Mouse (Mus musculus) liver, embryonic 14.5 days (tissue): ENCODE data around the gene Lyrm1. TPM values are rescaled to one million over a fixed set of nuclear protein-coding genes. Genes with fewer than 3 reads are reported as not detected.

Source experiments
- ATAC-seq: fragments of 200-750 bp; cut with Nextera tagmentation; 2 replicates; pipeline ENCODE4 v1.8.0; 2017; ENCODE audit warnings: moderate number of reproducible peaks, mild to moderate bottlenecking, moderate library complexity; ENCODE audit not compliant: insufficient read depth
- DNase-seq, 3 experiments: peaks; one replicate each; pipeline ENCODE4 v3.0.0-alpha.2; 2012 to 2013; ENCODE audit warnings: low read depth in 3 of 3, low spot score in 3 of 3
- H3K27ac ChIP-seq: fragments of 300-500 bp; sonication (generic); 2 replicates; pipeline ENCODE4 v1.5.1; 2014; ENCODE audit warnings: moderate library complexity, mild to moderate bottlenecking, control low read depth, inconsistent platforms
- H3K27me3 ChIP-seq: fragments of 300-500 bp; sonication (generic); 2 replicates; pipeline ENCODE4 v1.6.1; 2014; ENCODE audit warnings: mild to moderate bottlenecking, low read length, moderate library complexity; ENCODE audit not compliant: control insufficient read depth, insufficient read depth
- H3K36me3 ChIP-seq: fragments of 300-500 bp; sonication (generic); replicated peaks from 2 replicates; pipeline ENCODE4 v1.6.1; 2014; ENCODE audit warnings: low read depth; ENCODE audit not compliant: control insufficient read depth, insufficient read depth
- H3K4me1 ChIP-seq, 2 experiments: fragments of 200-500 bp in 1 of 2; fragments of 300-500 bp in 1 of 2; sonication (generic) in 1 of 2; replicated peaks; 2 replicates each; pipeline ENCODE4 v1.6.1; 2012 to 2014; ENCODE audit warnings: antibody characterized with exemption in 1 of 2, inconsistent platforms in 1 of 2, low read length in 1 of 2; ENCODE audit not compliant: control insufficient read depth in 2 of 2, insufficient read depth in 2 of 2
- H3K4me2 ChIP-seq: fragments of 300-500 bp; sonication (generic); 2 replicates; pipeline ENCODE4 v1.6.1; 2014; ENCODE audit warnings: low read depth, mild to moderate bottlenecking, control low read depth, moderate library complexity
- H3K4me3 ChIP-seq, 2 experiments: fragments of 200-500 bp in 1 of 2; fragments of 300-500 bp in 1 of 2; sonication (generic) in 1 of 2; 2 replicates each; pipeline ENCODE4 v1.5.1; 2012 to 2014; ENCODE audit warnings: low read depth in 2 of 2, low read length in 2 of 2, mild to moderate bottlenecking in 2 of 2, control low read depth in 1 of 2, inconsistent platforms in 1 of 2, moderate library complexity in 1 of 2; ENCODE audit not compliant: insufficient read depth in 1 of 2
- H3K9ac ChIP-seq: fragments of 300-500 bp; sonication (generic); replicated peaks from 2 replicates; pipeline ENCODE4 v1.6.1; 2014; ENCODE audit warnings: mild to moderate bottlenecking, control low read depth, moderate library complexity
- H3K9me3 ChIP-seq: fragments of 300-500 bp; sonication (generic); 2 replicates; pipeline ENCODE4 v1.6.1; 2016; ENCODE audit warnings: low read length, mixed read lengths; ENCODE audit not compliant: control insufficient read depth
- CTCF ChIP-seq: IDR thresholded peaks from 2 replicates; pipeline ENCODE4 v1.5.1; 2016; ENCODE audit warnings: antibody characterized with exemption, low read depth, control low read depth
- EP300 ChIP-seq: IDR thresholded peaks from 2 replicates; pipeline ENCODE4 v1.6.1; 2016; ENCODE audit warnings: antibody characterized with exemption, low read depth
- WGBS: fragments of 180-500 bp; shearing (Covaris S2); extraction: QIAGEN DNeasy Blood & Tissue Kit; methylation state at CpG from one replicate; pipeline ENCODE4 v1.1.7; 2014; ENCODE audit not compliant: insufficient replicate concordance; 5-methylcytosine and 5-hydroxymethylcytosine counted together
- polyA plus RNA-seq, 2 experiments: library from polyadenylated mRNA; depleted of rRNA in 1 of 2; stranded (reverse) in 1 of 2; unstranded in 1 of 2; fragments of >200 nt; fragmentation: Nextera tagmentation in 1 of 2; extraction: Ambion mirVana in 1 of 2; gene quantifications; 2 replicates each; pipeline versions ENCODE4 v1.2.1 to v1.2.3; 2012 to 2014

Lyrm1 gene
- 1.00 and 1.4 TPM in 2 replicates for polyA plus RNA-seq (2012; rRNA removed)
- 2.0 and 3.2 TPM in 2 replicates for polyA plus RNA-seq (2014; fragmentation: Nextera tagmentation; extraction: Ambion mirVana)

- Histone ChIP-seq H3K4me2 (peak within 1 kb of the TSS; percentile 84), H3K36me3 (no peaks in the 10 kb centered on the region), H3K27ac (peak within 1 kb of the TSS; percentile 42), H3K9ac (peak within 1 kb of the TSS; percentile 83), H3K27me3 (no peaks in the 10 kb centered on the region), H3K9me3 (no peaks in the 10 kb centered on the region), H3K4me1 (peaks cover 16 to 20% of the 10 kb centered on the region in 2 experiments), H3K4me3 (peak within 1 kb of the TSS; percentile 83 to 84)
- WGBS: under 1% methylated on average over 63 of the region's 63 CpGs
- DNase-seq (peak; percentile 89 to 93 (median 91)), ATAC-seq (peak; percentile 98)
- TF ChIP-seq CTCF (no peak), EP300 (no peak)
Measured at GRCm38 (mm10) chr7:119895639-119896512, at the start of gene Lyrm1, which contains the start of gene Dcun1d3. Lyrm1 (plus strand) TSS chr7:119895861. Dcun1d3 (minus strand) TSS chr7:119896298.

GRCm38 (mm10) chr7:119847396-119847795, 48.3 kb upstream of the Lyrm1 start:
- Histone ChIP-seq H3K27me3 (no peaks in the 10 kb centered on the region), H3K9ac (no peak overlapping the region), H3K27ac (no peak overlapping the region), H3K9me3 (no peaks in the 10 kb centered on the region), H3K4me3 (no peak overlapping the region), H3K4me2 (no peak overlapping the region), H3K4me1 (no peaks in the 10 kb centered on the region), H3K36me3 (peaks cover 7% of the 10 kb centered on the region)
- 82% methylated on average over 2 of the region's 2 CpGs for WGBS
- TF ChIP-seq CTCF (no peak), EP300 (no peak)
- ATAC-seq: no peak
- DNase-seq: no peak

- no peak overlapping the region for H3K4me2 ChIP-seq
- no peaks in the 10 kb centered on the region for H3K9me3 ChIP-seq
- 0% methylated on average over 1 of the region's 1 CpGs for WGBS
- DNase-seq (no peak), ATAC-seq (no peak)
- H3K4me1 ChIP-seq: no peaks in the 10 kb centered on the region
- H3K4me3 ChIP-seq: no peak overlapping the region
- no peak overlapping the region for H3K27ac ChIP-seq
- no peak overlapping the region for H3K9ac ChIP-seq
- H3K27me3 ChIP-seq: no peaks in the 10 kb centered on the region
- TF ChIP-seq EP300 (no peak), CTCF (peak; percentile 86)
- H3K36me3 ChIP-seq: peaks cover 4% of the 10 kb centered on the region; the same call in 1 of the 2 replicates
Measured at GRCm38 (mm10) chr7:119849096-119849495, 46.6 kb upstream of the Lyrm1 start.

GRCm38 (mm10) chr7:119850737-119851136, 44.9 kb upstream of the Lyrm1 start:
- TF ChIP-seq EP300 (no peak), CTCF (no peak)
- no peaks in the 10 kb centered on the region; a peak in 1 of 4 replicates for H3K4me1 ChIP-seq
- ATAC-seq (no peak), DNase-seq (no peak)
- no peaks in the 10 kb centered on the region for H3K9me3 ChIP-seq
- no peaks in the 10 kb centered on the region for H3K27me3 ChIP-seq
- H3K27ac ChIP-seq: no peak overlapping the region
- no peak overlapping the region for H3K9ac ChIP-seq
- H3K4me3 ChIP-seq: no peak overlapping the region
- no peak overlapping the region for H3K4me2 ChIP-seq
- peaks cover 4% of the 10 kb centered on the region; the same call in 1 of the 2 replicates for H3K36me3 ChIP-seq
- WGBS: 75% methylated on average over 5 of the region's 5 CpGs

GRCm38 (mm10) chr7:119852494-119852893, 43.2 kb upstream of the Lyrm1 start:
- H3K9ac ChIP-seq: no peak overlapping the region
- H3K36me3 ChIP-seq: peaks cover 4% of the 10 kb centered on the region; the same call in 1 of the 2 replicates
- no peak overlapping the region for H3K27ac ChIP-seq
- no peak for DNase-seq
- no peaks in the 10 kb centered on the region; a peak in 1 of 4 replicates for H3K4me1 ChIP-seq
- TF ChIP-seq CTCF (no peak), EP300 (no peak)
- no peak for ATAC-seq
- no peaks in the 10 kb centered on the region for H3K9me3 ChIP-seq
- H3K4me3 ChIP-seq: no peak overlapping the region
- H3K27me3 ChIP-seq: no peaks in the 10 kb centered on the region
- no peak overlapping the region for H3K4me2 ChIP-seq
